Mouse (Mus musculus) stomach, postnatal 0 days (tissue): ENCODE results near the gene Ppp2r5e. TPM values are rescaled to one million over a fixed set of nuclear protein-coding genes. Genes with fewer than 3 reads are reported as not detected.
"Not testable (repeated sequence)": the region's sequence is repeated elsewhere in the genome, so short reads cannot be mapped to it uniquely, and the experiment has no call there.

ENCODE experiments used
- ATAC-seq: fragments of 200-750 bp; cut with Nextera tagmentation; 2 replicates; pipeline ENCODE4 v1.8.0; 2017; ENCODE audit not compliant: low FRiP score, low TSS enrichment
- DNase-seq: peaks from one replicate; pipeline ENCODE4 v3.0.0-alpha.2; 2016; ENCODE audit warnings: low spot score
- H3K27ac ChIP-seq: fragments of 300-500 bp; sonication (generic); replicated peaks from 2 replicates; pipeline ENCODE4 v1.5.1; 2014; ENCODE audit warnings: mild to moderate bottlenecking, control low read depth
- H3K27me3 ChIP-seq: fragments of 300-500 bp; sonication (generic); 2 replicates; pipeline ENCODE4 v1.6.1; 2014; ENCODE audit warnings: low read length; ENCODE audit not compliant: control insufficient read depth, insufficient read depth
- H3K36me3 ChIP-seq: fragments of 300-500 bp; sonication (generic); 2 replicates; pipeline ENCODE4 v1.6.1; 2014; ENCODE audit warnings: low read length, mixed read lengths; ENCODE audit not compliant: control insufficient read depth, insufficient read depth
- H3K4me1 ChIP-seq: fragments of 300-500 bp; sonication (generic); replicated peaks from 2 replicates; pipeline ENCODE4 v1.6.1; 2014; ENCODE audit warnings: antibody characterized with exemption; ENCODE audit not compliant: control insufficient read depth, insufficient read depth
- H3K4me2 ChIP-seq: fragments of 300-500 bp; sonication (generic); replicated peaks from 2 replicates; pipeline ENCODE4 v1.6.1; 2014; ENCODE audit warnings: low read depth, mild to moderate bottlenecking, control low read depth, moderate library complexity
- H3K4me3 ChIP-seq: fragments of 300-500 bp; sonication (generic); 2 replicates; pipeline ENCODE4 v1.5.1; 2014; ENCODE audit warnings: low read depth, low read length, control low read depth
- H3K9ac ChIP-seq: fragments of 300-500 bp; sonication (generic); 2 replicates; pipeline ENCODE4 v1.6.1; 2014; ENCODE audit warnings: mild to moderate bottlenecking, low read length, control low read depth, mixed read lengths
- H3K9me3 ChIP-seq: fragments of 300-500 bp; sonication (generic); 2 replicates; pipeline ENCODE4 v1.6.1; 2016; ENCODE audit warnings: low read length; ENCODE audit not compliant: control insufficient read depth
- CTCF ChIP-seq: IDR thresholded peaks from 2 replicates; pipeline ENCODE4 v1.5.1; 2016; ENCODE audit warnings: antibody characterized with exemption, low read depth, mild to moderate bottlenecking, moderate library complexity
- EP300 ChIP-seq: optimal IDR thresholded peaks from 2 replicates; pipeline ENCODE3; 2016; ENCODE audit warnings: antibody characterized with exemption
- WGBS: fragments of 180-500 bp; shearing (Covaris S2); extraction: QIAGEN DNeasy Blood & Tissue Kit; methylation state at CpG from one replicate; pipeline ENCODE4 v1.1.7; 2014; 5-methylcytosine and 5-hydroxymethylcytosine counted together
- polyA plus RNA-seq: library from polyadenylated mRNA; unstranded; fragments of >200 nt; fragmentation: Nextera tagmentation; extraction: Ambion mirVana; gene quantifications from 2 replicates; pipeline ENCODE4 v1.2.1, GENCODE M21; 2015

Gene Ppp2r5e
- polyA plus RNA-seq, 1 experiment from 2014 or later = 8.9 TPM

GRCm38 (mm10) chr12:75450592-75450991 lies 145.5 kb downstream of the Ppp2r5e start:
- Histone ChIP-seq H3K9ac (no peak overlapping the region), H3K27me3 (no peaks in the 10 kb centered on the region), H3K9me3 (no peaks in the 10 kb centered on the region), H3K4me1 (no peaks in the 10 kb centered on the region), H3K27ac (no peak overlapping the region), H3K4me2 (no peak overlapping the region), H3K36me3 (peaks cover 5% of the 10 kb centered on the region; the same call in 1 of the 2 replicates), H3K4me3 (no peak overlapping the region)
- 83% methylated on average over 8 of the region's 8 CpGs for WGBS
- DNase-seq (no peak), ATAC-seq (peak; percentile 45; the same call in 1 of the 2 replicates)
- no peak for TF ChIP-seq EP300
- no peak for TF ChIP-seq CTCF

GRCm38 (mm10) chr12:75450011-75450410 lies 146.0 kb downstream of the Ppp2r5e start:
- Histone ChIP-seq H3K4me2 (peak overlapping the region; percentile 23), H3K27ac (no peak overlapping the region), H3K4me1 (no peaks in the 10 kb centered on the region), H3K4me3 (no peak overlapping the region), H3K9me3 (no peaks in the 10 kb centered on the region), H3K9ac (no peak overlapping the region), H3K27me3 (no peaks in the 10 kb centered on the region), H3K36me3 (peaks cover 5% of the 10 kb centered on the region; the same call in 1 of the 2 replicates)
- TF ChIP-seq EP300 = no peak
- no peak for TF ChIP-seq CTCF
- DNase-seq (peak; percentile 37), ATAC-seq (peak; percentile 78)
- 36% methylated on average over 14 of the region's 14 CpGs for WGBS

GRCm38 (mm10) chr12:75449475-75449966 lies 146.5 kb downstream of the Ppp2r5e start:
- Histone ChIP-seq H3K9ac (no peak overlapping the region), H3K27me3 (no peaks in the 10 kb centered on the region), H3K27ac (no peak overlapping the region), H3K9me3 (no peaks in the 10 kb centered on the region), H3K4me1 (no peaks in the 10 kb centered on the region), H3K4me2 (peak overlapping the region; percentile 23; the same call in 1 of the 2 replicates), H3K36me3 (peaks cover 5% of the 10 kb centered on the region; the same call in 1 of the 2 replicates), H3K4me3 (no peak overlapping the region)
- no peak for TF ChIP-seq EP300
- peak; percentile 74 for TF ChIP-seq CTCF
- ATAC-seq = 0 out of 2 replicates have a peak, but pooled peaks have one; percentile 17
- 38% methylated on average over 6 of the region's 6 CpGs for WGBS
- DNase-seq = no peak

- Histone ChIP-seq H3K9me3 (no peaks in the 10 kb centered on the region), H3K27me3 (no peaks in the 10 kb centered on the region), H3K36me3 (peaks cover 5% of the 10 kb centered on the region; the same call in 1 of the 2 replicates), H3K9ac (no peak overlapping the region), H3K4me1 (no peaks in the 10 kb centered on the region), H3K4me2 (no peak overlapping the region), H3K27ac (no peak overlapping the region), H3K4me3 (no peak overlapping the region)
- TF ChIP-seq CTCF (no peak), EP300 (no peak)
- DNase-seq = no peak
- no peak for ATAC-seq
- 71% methylated on average over 5 of the region's 5 CpGs for WGBS
These were observed 147.1 kb downstream of the Ppp2r5e start for GRCm38 (mm10) chr12:75448921-75449320.

- no peak overlapping the region for H3K9ac ChIP-seq
- H3K4me2 ChIP-seq = no peak overlapping the region
- no peaks in the 10 kb centered on the region for H3K9me3 ChIP-seq
- H3K27me3 ChIP-seq = no peaks in the 10 kb centered on the region
- ATAC-seq (no peak), DNase-seq (no peak)
- H3K27ac ChIP-seq = no peak overlapping the region
- H3K4me3 ChIP-seq = no peak overlapping the region
- no peaks in the 10 kb centered on the region for H3K4me1 ChIP-seq
- WGBS = 80% methylated on average over 7 of the region's 7 CpGs
- H3K36me3 ChIP-seq = no peaks in the 10 kb centered on the region
- TF ChIP-seq EP300 = no peak
- TF ChIP-seq CTCF = no peak
These were observed 149.8 kb downstream of the Ppp2r5e start for GRCm38 (mm10) chr12:75446245-75446644.

GRCm38 (mm10) chr12:75432400-75432799 lies 163.6 kb downstream of the Ppp2r5e start:
- H3K36me3 ChIP-seq, H3K4me1 ChIP-seq, H3K27me3 ChIP-seq, H3K4me3 ChIP-seq, DNase-seq, H3K4me2 ChIP-seq, H3K9ac ChIP-seq, H3K27ac ChIP-seq, H3K9me3 ChIP-seq, ATAC-seq: not testable (repeated sequence)
- WGBS = 80% methylated on average over 6 of the region's 6 CpGs
